Mouse (Mus musculus) kidney, embryonic 16.5 days (tissue): ENCODE measurements at regions not wholly inside any gene's neighbourhood (a gene's known extent, or its start where the extent isn't known, plus 50 kb on each side); places are given as distances from the start of the nearest gene placed in this dataset.

Source experiments
- ATAC-seq: fragments of 200-750 bp; cut with Nextera tagmentation; 2 replicates; pipeline ENCODE4 v1.8.0; 2017; ENCODE audit warnings: moderate TSS enrichment; ENCODE audit not compliant: low FRiP score, low TSS enrichment
- H3K27ac ChIP-seq: fragments of 300-500 bp; sonication (generic); 2 replicates; pipeline ENCODE4 v1.5.1; 2014; ENCODE audit warnings: low read length
- H3K27me3 ChIP-seq: fragments of 300-500 bp; sonication (generic); 2 replicates; pipeline ENCODE4 v1.6.1; 2014; ENCODE audit warnings: low read length, control low read depth, mixed read lengths; ENCODE audit not compliant: insufficient read depth
- H3K36me3 ChIP-seq: fragments of 300-500 bp; sonication (generic); 2 replicates; pipeline ENCODE4 v1.6.1; 2014; ENCODE audit warnings: low read length, control low read depth, mixed read lengths; ENCODE audit not compliant: insufficient read depth
- H3K4me1 ChIP-seq: fragments of 300-500 bp; sonication (generic); 2 replicates; pipeline ENCODE4 v1.6.1; 2014; ENCODE audit warnings: low read length, control low read depth, mixed read lengths; ENCODE audit not compliant: insufficient read depth
- H3K4me2 ChIP-seq: fragments of 300-500 bp; sonication (generic); replicated peaks from 2 replicates; pipeline ENCODE4 v1.6.1; 2014; ENCODE audit warnings: low read depth, low read length
- H3K4me3 ChIP-seq: fragments of 300-500 bp; sonication (generic); 2 replicates; pipeline ENCODE4 v1.5.1; 2014; ENCODE audit warnings: mild to moderate bottlenecking, low read length
- H3K9ac ChIP-seq: fragments of 300-500 bp; sonication (generic); replicated peaks from 2 replicates; pipeline ENCODE4 v1.6.1; 2014; ENCODE audit warnings: low read length
- H3K9me3 ChIP-seq: fragments of 300-500 bp; sonication (generic); 2 replicates; pipeline ENCODE4 v1.6.1; 2016; ENCODE audit warnings: low read length, control low read depth
- WGBS: fragments of 180-500 bp; shearing (Covaris S2); extraction: QIAGEN DNeasy Blood & Tissue Kit; methylation state at CpG from one replicate; pipeline ENCODE4 v1.1.7; 2014; 5-methylcytosine and 5-hydroxymethylcytosine counted together

DNA sequence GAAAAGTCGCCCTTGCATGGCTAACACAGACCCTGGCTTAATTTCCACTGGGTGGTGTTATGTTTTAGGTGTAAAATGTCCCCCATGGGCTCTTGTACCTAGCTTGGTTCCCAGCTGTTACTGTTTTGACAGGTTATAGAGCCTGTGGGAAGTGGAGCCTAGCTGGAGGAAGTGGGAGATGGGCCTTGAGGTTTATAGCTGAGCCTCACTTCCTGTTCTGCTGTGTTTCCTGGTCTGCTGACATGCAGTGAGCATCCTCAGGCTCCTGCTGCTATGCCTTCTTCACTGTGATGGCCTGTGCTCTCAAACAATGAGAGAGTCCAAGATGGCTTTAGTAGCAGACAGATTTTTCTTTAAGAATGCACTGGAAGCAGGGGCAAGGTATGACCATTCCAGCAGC, 219.0 kb upstream of the Id2 start:
- no peak for ATAC-seq
- H3K9me3 ChIP-seq = no peaks in the 10 kb centered on the region
- H3K4me3 ChIP-seq = no peak overlapping the region
- no peak overlapping the region for H3K4me2 ChIP-seq
- no peak overlapping the region for H3K9ac ChIP-seq
- no peak overlapping the region for H3K27ac ChIP-seq
- H3K4me1 ChIP-seq = peaks cover 6% of the 10 kb centered on the region; the same call in 1 of the 2 replicates
- no peaks in the 10 kb centered on the region for H3K36me3 ChIP-seq
- no peaks in the 10 kb centered on the region for H3K27me3 ChIP-seq
- WGBS = 86% methylated on average over 1 of the region's 1 CpGs

DNA sequence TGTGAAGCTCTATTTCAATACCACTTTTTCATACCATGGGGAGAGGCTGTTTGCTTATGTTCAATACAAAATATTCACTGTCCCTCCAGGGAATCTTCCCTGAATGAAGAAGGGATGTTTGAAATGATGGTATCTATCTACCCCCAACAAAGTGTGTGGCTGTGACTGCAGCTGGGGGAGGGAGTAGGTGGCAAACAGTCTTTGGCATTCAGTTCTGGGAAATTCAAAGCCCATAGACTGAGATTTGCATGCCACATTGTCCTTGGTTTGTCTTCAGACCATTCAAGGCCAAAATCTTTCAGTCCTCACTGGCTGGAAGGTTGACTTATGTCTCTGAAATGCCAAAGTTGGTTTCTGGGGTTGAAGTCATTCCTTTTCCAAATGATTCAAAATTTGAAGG, 216.3 kb upstream of the Id2 start:
- Histone ChIP-seq H3K27me3 (no peaks in the 10 kb centered on the region), H3K27ac (no peak overlapping the region), H3K9ac (no peak overlapping the region), H3K4me3 (no peak overlapping the region), H3K36me3 (no peaks in the 10 kb centered on the region), H3K4me1 (peaks cover 11% of the 10 kb centered on the region), H3K4me2 (no peak overlapping the region), H3K9me3 (no peaks in the 10 kb centered on the region)
- ATAC-seq = no peak

DNA sequence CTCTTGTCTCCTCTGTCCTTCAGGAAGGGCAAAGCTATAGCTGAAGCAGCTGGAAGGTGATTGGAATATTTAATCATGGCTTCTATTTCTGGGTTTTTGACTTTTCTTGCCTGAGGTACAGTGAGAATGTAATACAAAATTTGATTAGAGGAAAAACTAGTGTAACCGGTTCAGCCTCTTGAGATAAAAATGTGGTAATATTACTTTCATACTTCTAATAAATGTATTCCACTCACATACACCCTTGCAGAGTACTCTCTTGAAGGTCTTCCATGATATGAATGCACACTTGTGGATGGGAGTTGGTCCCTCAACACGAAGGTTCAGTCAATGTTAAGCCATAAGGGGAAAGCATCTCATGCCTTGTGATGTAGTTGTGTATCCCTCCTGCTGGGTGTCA, 215.4 kb upstream of the Id2 start:
- Histone ChIP-seq H3K9ac (no peak overlapping the region), H3K27me3 (no peaks in the 10 kb centered on the region), H3K9me3 (no peaks in the 10 kb centered on the region), H3K4me2 (no peak overlapping the region), H3K4me3 (no peak overlapping the region), H3K4me1 (peaks cover 9% of the 10 kb centered on the region), H3K27ac (no peak overlapping the region), H3K36me3 (no peaks in the 10 kb centered on the region)
- WGBS = 90% methylated on average over 2 of the region's 2 CpGs
- no peak for ATAC-seq

GRCm38 (mm10) chr12:25311728-25312127, 214.8 kb upstream of the Id2 start:
- H3K36me3 ChIP-seq = no peaks in the 10 kb centered on the region
- ATAC-seq = no peak
- WGBS = 78% methylated on average over 7 of the region's 7 CpGs
- H3K9ac ChIP-seq = no peak overlapping the region
- H3K4me2 ChIP-seq = no peak overlapping the region
- H3K9me3 ChIP-seq = no peaks in the 10 kb centered on the region
- no peak overlapping the region for H3K27ac ChIP-seq
- peaks cover 9% of the 10 kb centered on the region for H3K4me1 ChIP-seq
- H3K4me3 ChIP-seq = no peak overlapping the region
- no peaks in the 10 kb centered on the region for H3K27me3 ChIP-seq

GRCm38 (mm10) chr12:25310293-25310946, 213.5 kb upstream of the Id2 start:
- H3K27me3 ChIP-seq = no peaks in the 10 kb centered on the region
- 41% methylated on average over 6 of the region's 6 CpGs for WGBS
- no peak overlapping the region for H3K4me3 ChIP-seq
- ATAC-seq = 0 out of 2 replicates have a peak, but pooled peaks have one; percentile 51
- peaks cover 9% of the 10 kb centered on the region for H3K4me1 ChIP-seq
- no peaks in the 10 kb centered on the region for H3K36me3 ChIP-seq
- no peak overlapping the region for H3K9ac ChIP-seq
- H3K9me3 ChIP-seq = no peaks in the 10 kb centered on the region
- H3K4me2 ChIP-seq = no peak overlapping the region
- H3K27ac ChIP-seq = peak overlapping the region; percentile 48

- Histone ChIP-seq H3K4me2 (no peak overlapping the region), H3K9ac (no peak overlapping the region), H3K36me3 (no peaks in the 10 kb centered on the region), H3K27ac (no peak overlapping the region), H3K9me3 (no peaks in the 10 kb centered on the region), H3K27me3 (no peaks in the 10 kb centered on the region), H3K4me1 (peaks cover 13% of the 10 kb centered on the region), H3K4me3 (no peak overlapping the region)
- WGBS = 96% methylated on average over 6 of the region's 6 CpGs
- ATAC-seq = no peak
Measured at GRCm38 (mm10) chr12:25309234-25309633, 212.3 kb upstream of the Id2 start.

DNA sequence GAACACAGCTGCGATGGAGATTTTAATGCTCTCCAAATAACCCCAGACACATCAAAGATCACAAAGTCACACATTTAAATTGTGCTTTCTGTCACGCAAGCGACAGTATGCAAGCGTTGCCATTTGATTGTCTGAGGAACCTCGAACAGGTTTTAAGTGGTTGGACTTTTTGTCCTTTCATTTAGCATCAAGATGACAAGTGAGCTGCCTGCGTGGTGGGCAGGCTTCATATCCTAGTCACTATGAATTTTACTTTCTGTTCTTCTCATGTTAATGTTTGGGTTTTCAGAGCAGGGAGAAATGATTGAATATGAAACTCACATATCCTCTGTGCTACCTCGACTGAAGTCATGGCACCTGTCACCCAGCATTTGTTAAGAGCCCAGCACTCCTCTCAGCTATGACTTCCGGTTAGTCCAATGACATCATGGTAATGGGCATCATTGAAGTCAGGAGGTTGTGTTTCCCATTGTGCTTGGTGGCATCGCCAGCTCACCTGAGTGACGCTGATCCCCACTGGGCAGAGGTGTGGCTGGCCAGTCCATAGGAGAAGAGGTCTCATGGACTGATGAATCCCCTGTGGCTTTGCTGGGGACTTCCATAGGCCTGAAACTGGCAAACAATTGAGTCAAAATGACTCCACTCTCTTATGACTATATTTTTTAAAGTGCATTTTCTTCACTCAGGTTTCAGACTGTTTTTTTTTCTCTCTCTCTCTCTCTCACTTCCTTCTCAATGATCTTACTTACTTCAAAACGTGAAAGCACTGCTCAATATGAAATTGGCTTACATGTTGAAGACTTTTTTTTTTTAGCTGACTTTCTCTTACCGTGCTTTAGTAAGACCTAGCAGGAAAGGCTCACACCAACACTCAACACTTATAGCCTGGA, 209.1 kb upstream of the Id2 start:
- Histone ChIP-seq H3K4me3 (no peak overlapping the region), H3K9ac (no peak overlapping the region), H3K9me3 (no peaks in the 10 kb centered on the region), H3K36me3 (no peaks in the 10 kb centered on the region), H3K4me2 (no peak overlapping the region), H3K27me3 (no peaks in the 10 kb centered on the region), H3K4me1 (peaks cover 26% of the 10 kb centered on the region), H3K27ac (no peak overlapping the region)
- WGBS = 86% methylated on average over 12 of the region's 12 CpGs
- ATAC-seq = no peak

DNA sequence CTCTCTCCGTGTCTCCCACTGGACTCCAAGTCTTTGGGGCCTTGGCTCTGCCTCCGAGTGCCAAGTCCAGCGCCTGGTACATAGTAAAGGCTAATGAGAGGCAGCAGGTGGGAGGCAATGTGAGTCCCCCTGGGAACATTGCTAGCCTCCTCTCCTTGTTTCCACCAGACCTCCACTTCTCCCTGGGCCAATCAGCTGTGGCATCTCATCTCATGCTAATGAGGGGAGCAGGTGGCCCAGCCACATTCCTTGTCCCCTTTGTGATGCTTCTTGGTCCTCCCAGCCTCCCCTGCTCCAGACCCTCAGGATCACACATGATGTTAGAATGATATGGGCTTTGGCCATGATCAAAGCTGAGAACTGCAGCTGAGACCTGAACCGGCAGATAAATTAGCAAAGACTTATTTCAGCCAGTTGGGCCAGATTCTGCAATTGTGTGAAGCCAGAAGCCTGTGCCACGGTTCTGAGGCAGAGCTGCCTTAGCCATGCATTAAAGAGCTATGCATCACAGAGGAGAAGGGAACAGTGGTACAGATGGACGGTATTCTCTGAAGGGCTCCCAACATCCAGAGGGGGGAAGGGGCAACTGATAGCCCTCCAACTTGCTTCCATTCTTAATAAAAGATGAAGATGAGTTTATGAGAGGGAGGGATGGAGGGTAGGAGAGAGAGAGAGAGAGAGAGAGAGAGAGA, 208.0 kb upstream of the Id2 start:
- H3K4me2 ChIP-seq = no peak overlapping the region
- no peak overlapping the region for H3K9ac ChIP-seq
- no peaks in the 10 kb centered on the region for H3K27me3 ChIP-seq
- 64% methylated on average over 6 of the region's 6 CpGs for WGBS
- H3K27ac ChIP-seq = no peak overlapping the region
- no peaks in the 10 kb centered on the region for H3K9me3 ChIP-seq
- peaks cover 27% of the 10 kb centered on the region for H3K4me1 ChIP-seq
- H3K4me3 ChIP-seq = no peak overlapping the region
- H3K36me3 ChIP-seq = no peaks in the 10 kb centered on the region
- 0 out of 2 replicates have a peak, but pooled peaks have one; percentile 17 for ATAC-seq

GRCm38 (mm10) chr12:25303500-25304050, 206.6 kb upstream of the Id2 start:
- H3K4me3 ChIP-seq = no peak overlapping the region
- no peak overlapping the region for H3K4me2 ChIP-seq
- 24% methylated on average over 7 of the region's 7 CpGs for WGBS
- H3K4me1 ChIP-seq = peaks cover 41% of the 10 kb centered on the region
- H3K36me3 ChIP-seq = no peaks in the 10 kb centered on the region
- no peak overlapping the region for H3K27ac ChIP-seq
- H3K9me3 ChIP-seq = no peaks in the 10 kb centered on the region
- no peaks in the 10 kb centered on the region for H3K27me3 ChIP-seq
- no peak overlapping the region for H3K9ac ChIP-seq
- 0 out of 2 replicates have a peak, but pooled peaks have one; percentile 13 for ATAC-seq
